Mouse (Mus musculus): ENCODE measurements around the gene Plcg2.

DNA sequence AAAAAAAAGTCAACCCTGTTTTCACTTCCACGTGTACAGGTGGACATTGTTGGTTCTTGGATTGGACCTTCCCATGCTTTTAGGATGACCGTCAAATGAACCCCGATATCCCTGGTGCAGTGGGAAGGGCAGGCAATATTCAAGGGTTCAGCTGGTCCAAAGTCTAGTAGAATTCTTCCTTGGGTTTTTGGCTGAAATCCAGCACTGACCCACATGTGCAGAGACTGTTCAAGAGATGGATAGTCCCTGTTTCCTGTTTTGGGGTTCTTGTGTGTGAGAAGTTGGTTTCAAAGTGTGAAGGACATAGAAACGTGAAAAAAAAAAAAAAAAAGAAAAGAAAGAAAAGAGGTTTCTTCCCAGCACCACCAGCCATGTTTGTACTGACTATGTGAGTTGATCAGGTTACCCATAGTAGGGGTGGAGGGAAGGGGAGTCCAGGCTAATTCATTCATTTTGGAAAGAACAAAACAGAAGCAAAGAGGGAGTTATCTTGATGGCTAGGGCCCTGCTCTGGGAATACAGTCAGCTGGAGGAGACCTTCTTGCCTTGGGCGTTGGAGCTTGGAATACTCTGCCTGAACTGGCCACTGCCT lies 2.2 kb downstream of the Plcg2 start:
- TF ChIP-seq POLR2A (IDR thresholded peaks at IDR 0.05; ENCODE audit: low read depth, low read length) (no peak), CTCF (IDR thresholded peaks at IDR 0.05; ENCODE audit: extremely low read depth, insufficient read length, insufficient replicate concordance, low read depth, low read length) (no peak)
